Mouse (Mus musculus) heart, adult 2 months (tissue): Measurements from ENCODE around the gene Ephb2.
A peak's percentile ranks its signal among the peaks of the same experiment; 100 is the strongest.

ENCODE experiments used
- CTCF ChIP-seq: fragments of 200-600 bp; IDR thresholded peaks from 2 replicates; pipeline ENCODE4 v1.8.1; 2022; ENCODE audit warnings: antibody characterized with exemption, mild to moderate bottlenecking, moderate library complexity
- EP300 ChIP-seq: fragments of 200-500 bp; IDR thresholded peaks from 2 replicates; pipeline ENCODE4 v1.6.1; 2011; ENCODE audit warnings: low read depth, low read length, control low read depth; ENCODE audit not compliant: insufficient read depth
- POLR2A ChIP-seq: fragments of 200-500 bp; IDR thresholded peaks from 2 replicates; pipeline ENCODE4 v1.6.1; 2011; ENCODE audit warnings: mild to moderate bottlenecking, low read depth, low read length, control low read depth; ENCODE audit not compliant: insufficient read depth

DNA sequence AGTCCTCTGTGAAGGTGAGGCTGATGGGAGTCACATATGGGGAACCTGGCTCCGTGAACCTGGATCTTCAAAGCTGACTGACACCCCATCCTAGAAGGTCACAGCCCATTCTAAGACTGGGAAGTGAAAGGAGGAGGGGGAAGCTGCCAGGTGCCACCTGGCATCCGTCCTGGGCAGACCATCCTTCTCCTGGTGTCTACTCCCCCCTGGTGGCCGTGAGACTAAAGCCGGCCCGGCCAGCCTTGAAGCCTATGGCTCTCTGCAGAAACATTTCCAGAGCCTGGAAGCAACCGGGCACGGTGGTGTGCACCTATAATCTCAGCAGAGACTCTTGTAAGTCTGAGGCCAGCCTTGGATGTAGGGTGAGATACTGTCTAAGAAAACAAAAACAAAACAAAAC lies 41.2 kb upstream of the Ephb2 start:
- TF ChIP-seq POLR2A (no peak), CTCF (peak; percentile 62), EP300 (no peak)
